7 mouse cellular contexts compared by ENCODE assay signal in the genomic region with DNA sequence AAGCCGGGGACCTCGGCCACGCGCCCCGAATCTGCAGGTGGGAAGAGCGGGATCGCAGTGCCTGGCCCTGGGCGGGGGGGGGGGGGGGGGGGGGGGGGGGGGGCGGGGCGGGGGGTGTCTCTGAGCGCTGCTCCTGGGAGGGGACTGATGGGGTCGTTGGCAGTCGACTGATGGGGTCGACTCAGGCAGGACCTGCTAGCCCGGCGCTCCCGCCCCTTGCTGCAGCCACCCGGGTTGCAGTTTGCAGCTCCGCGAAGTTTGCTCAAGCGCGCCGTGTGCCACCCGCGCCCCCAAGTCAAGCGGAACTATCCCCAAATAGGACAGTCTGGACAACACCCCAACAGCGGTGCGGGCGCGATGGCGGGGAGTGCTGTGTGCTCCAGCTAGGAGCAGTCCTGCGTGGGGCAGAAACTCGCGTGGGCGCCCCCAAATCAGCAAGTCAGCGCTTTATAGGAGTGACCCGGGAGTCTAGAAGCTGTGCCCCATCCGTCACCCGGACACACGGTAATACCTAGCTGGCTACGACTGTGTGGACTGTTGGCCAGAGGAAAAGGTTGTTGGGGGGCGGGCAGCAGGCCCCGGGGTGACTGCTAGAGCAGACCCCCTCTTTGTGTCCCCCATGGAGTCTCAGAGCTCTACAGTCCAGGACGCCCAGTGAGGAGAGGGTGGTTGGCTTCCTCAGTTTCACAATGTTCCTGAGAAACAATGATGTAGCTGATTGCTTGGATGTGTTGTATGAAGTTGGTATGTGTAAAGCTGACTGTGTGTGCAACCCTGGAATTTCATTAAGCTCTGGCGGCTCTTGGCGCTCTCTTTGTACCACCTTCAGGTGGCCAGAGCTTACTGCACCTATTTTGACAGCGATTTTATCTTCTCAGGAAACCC. TPM values are rescaled to one million over a fixed set of nuclear protein-coding genes. Genes with fewer than 3 reads are reported as not detected.
DNase-seq lines count a peak whose midpoint lies in the region; ATAC-seq lines count a peak whose summit lies in the region.

No protein-coding gene starts in this region.

- H3K4me3 ChIP-seq in hindbrain, embryonic 14.5 days (replicated peaks; ENCODE audit: low read length): peak overlapping the region; percentile 44

- intact Hi-C loops in left cerebral cortex, postnatal 10 days (cut with DNase I): loop anchor here (5.0 kb wide), 1 partner anchor 202 kb away; no protein-coding TSS in a partner anchor

- peak; percentile 18 to 40 for DNase-seq in adrenal gland, adult 18-20 months (ENCODE audit: low spot score in 2 of 2)
- DNase-seq in cerebellum, adult 9-11 months: peak; percentile 6
- DNase-seq in frontal cortex, postnatal 36 days (ENCODE audit: low spot score in 2 of 2): peak; percentile 9 to 35
- DNase-seq in hindbrain, embryonic 14.5 days (ENCODE audit: low spot score): peak; percentile 81
- DNase-seq in left cerebral cortex, postnatal 10 days (ENCODE audit: extremely low spot score in 1 of 2, low spot score in 2 of 2): peak; percentile 20 to 63
- peak; percentile 12 for DNase-seq in right cerebral cortex, postnatal 14 days

- no peaks in the 10 kb centered on the region for H3K27me3 ChIP-seq in hindbrain, embryonic 14.5 days (ENCODE audit: control insufficient read depth, insufficient read depth, low read length)

- H3K4me1 ChIP-seq in hindbrain, embryonic 14.5 days (replicated peaks; ENCODE audit: control insufficient read depth, insufficient read depth, low read length): no peaks in the 10 kb centered on the region

- H3K4me2 ChIP-seq in hindbrain, embryonic 14.5 days (replicated peaks): peak overlapping the region; percentile 84

- no peaks in the 10 kb centered on the region for H3K9me3 ChIP-seq in hindbrain, embryonic 14.5 days (ENCODE audit: control insufficient read depth, low read length)

- peak overlapping the region; percentile 58 for H3K9ac ChIP-seq in hindbrain, embryonic 14.5 days

- H3K27ac ChIP-seq in hindbrain, embryonic 14.5 days: peak overlapping the region; percentile 54

- no peaks in the 10 kb centered on the region for H3K36me3 ChIP-seq in hindbrain, embryonic 14.5 days (replicated peaks; ENCODE audit: control insufficient read depth, insufficient read depth)

- ATAC-seq in hindbrain, embryonic 14.5 days (ENCODE audit: low FRiP score): peak; percentile 77
- peak; percentile 86 for ATAC-seq in megakaryocyte, adult 5-6 weeks (ENCODE audit: poor library complexity, severe bottlenecking)

- WGBS in hindbrain, embryonic 14.5 days: 0% methylated on average over 36 of the region's 47 CpGs

RNA-seq across cellular contexts. Expression of a gene that starts 0.6 kb away (rescaled TPM):
- total RNA-seq in adrenal gland, adult 18-20 months (2021): 1 to 10 TPM; 5.0 to 5.3 TPM
- 9.1 and 10.3 TPM in 2 replicates for polyA plus RNA-seq in hindbrain, embryonic 14.5 days (2014; fragmentation: Nextera tagmentation; extraction: Ambion mirVana)
- total RNA-seq in left cerebral cortex, postnatal 10 days (2021): 10 to 100 TPM; 13.1 to 17.9 TPM
- 17.3 and 20.8 TPM in 2 replicates for total RNA-seq in megakaryocyte, adult 5-6 weeks (2015)
- 15.8 and 16.3 TPM in 2 replicates for total RNA-seq in megakaryocyte, adult 5-6 weeks (2017)

Comparison
In these comparisons a context has a peak if more than half of its experiments do, and no peak if none do; other contexts are left out.
1. Peak in every context shown above with its lines: DNase-seq, ATAC-seq, H3K4me3 ChIP-seq and H3K27ac ChIP-seq.
2. DNase-seq: peak in every context shown above with its lines; median percentile 81 in hindbrain, embryonic 14.5 days; 42 in left cerebral cortex, postnatal 10 days; 29 in adrenal gland, adult 18-20 months; 22 in frontal cortex, postnatal 36 days; 12 in right cerebral cortex, postnatal 14 days; 6 in cerebellum, adult 9-11 months.